Mouse (Mus musculus) adrenal gland, postnatal 36 days (tissue): ENCODE results near the gene Apbb1. TPM values are rescaled to one million over a fixed set of nuclear protein-coding genes. Genes with fewer than 3 reads are reported as not detected.

Experiments used
- DNase-seq, 2 experiments: peaks; one replicate each; pipeline ENCODE4 v3.0.0; 2021; ENCODE audit warnings: mixed read lengths in 1 of 2
- long read RNA-seq, 2 experiments: library from polyadenylated mRNA; stranded (forward); transcript quantifications; one replicate each; pipeline ENCODE4 v2.0.0; 2021; ENCODE audit warnings: borderline sequencing depth in 2 of 2
- total RNA-seq, 2 experiments: library from RNA; stranded (reverse); gene quantifications; 2 replicates each; pipeline ENCODE4 v1.2.3; 2021

Apbb1 gene
- 10 to 100 TPM; 11.4 to 11.5 TPM for total RNA-seq
- long read RNA-seq, experiment 1, partial matches to known transcripts, result 3 of 13 reads
- long read RNA-seq, experiment 1, other reads (novel, unspliced or antisense), result 7 of 13 reads
- long read RNA-seq, experiment 2, partial matches to known transcripts, result 1 of 14 reads
- long read RNA-seq, experiment 2, other reads (novel, unspliced or antisense), result 9 of 14 reads

DNA sequence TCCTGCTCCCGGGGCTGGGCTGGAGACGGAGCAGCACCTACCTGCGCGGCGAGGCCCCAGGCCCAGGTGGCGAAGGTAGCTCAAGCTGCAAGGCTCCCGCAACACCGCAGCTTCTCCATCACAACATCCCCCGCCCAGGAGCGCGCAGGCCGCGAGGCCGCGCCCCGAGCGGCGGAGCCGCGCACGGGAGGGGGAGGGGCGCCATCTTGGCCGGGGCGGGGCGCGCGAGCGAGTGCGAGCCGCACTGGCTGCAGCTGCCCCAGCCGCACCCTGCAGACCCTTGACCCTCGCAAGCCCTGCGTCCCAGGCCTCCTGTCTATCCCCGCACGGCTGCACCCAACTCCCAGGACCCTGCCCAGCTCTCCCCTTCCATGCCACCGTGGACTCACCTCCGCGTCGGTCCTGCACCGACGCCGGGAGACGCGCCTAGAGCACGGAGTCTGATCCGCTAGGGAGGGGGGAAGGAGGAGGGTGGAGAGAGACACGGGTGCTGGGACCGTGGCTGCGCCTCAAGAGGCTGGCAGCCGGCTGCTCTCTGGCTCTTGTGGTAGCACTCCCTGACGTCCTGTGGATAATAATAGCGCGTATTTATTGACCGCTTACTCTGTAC is at the start of gene Apbb1:
Gene Apbb1 (minus strand): TSS at position 560 of the 610 bp plus-strand sequence.
- DNase-seq, result peak; percentile 70 to 84

DNA sequence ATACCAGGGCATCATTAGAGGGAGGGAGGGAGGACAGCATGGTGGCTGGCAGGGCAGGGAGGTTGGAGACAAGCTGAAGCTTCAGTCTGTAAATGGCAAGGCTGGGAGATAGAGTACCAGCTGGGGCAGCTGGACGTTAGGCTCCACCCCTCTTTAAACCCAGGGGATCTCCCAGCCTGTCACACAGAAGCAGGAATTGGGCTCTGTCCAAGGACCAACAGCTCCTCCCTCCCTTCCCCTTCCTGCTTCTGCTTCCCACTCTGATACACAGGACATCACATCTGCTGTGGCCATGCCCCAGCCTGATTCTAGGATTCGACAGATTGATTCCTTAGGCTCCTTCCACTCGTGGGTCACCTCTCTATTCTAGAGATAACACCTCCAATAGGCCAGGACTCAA is 47.2 kb upstream of the Apbb1 start:
- DNase-seq, result peak; percentile 62 to 77

DNA sequence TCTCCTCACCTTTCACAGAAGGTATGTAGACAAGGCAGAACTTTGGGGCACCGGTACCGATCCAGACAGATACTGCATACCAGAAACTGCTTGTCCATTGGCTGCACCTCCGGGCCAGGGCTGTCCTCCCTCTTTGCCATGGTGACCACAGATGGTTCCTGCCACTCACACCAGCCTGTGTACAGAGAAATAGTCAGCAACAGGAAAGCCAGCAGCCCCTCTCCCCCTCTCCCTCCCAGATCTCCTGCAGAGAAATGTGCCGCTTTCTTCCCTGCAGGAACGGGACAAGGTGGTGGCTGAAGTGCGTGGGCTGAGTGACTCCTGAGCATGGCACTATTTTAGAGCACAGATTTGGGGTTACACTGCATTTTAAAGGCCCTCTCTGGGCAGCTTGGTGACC is 43.9 kb upstream of the Apbb1 start:
- DNase-seq, result no peak

DNA sequence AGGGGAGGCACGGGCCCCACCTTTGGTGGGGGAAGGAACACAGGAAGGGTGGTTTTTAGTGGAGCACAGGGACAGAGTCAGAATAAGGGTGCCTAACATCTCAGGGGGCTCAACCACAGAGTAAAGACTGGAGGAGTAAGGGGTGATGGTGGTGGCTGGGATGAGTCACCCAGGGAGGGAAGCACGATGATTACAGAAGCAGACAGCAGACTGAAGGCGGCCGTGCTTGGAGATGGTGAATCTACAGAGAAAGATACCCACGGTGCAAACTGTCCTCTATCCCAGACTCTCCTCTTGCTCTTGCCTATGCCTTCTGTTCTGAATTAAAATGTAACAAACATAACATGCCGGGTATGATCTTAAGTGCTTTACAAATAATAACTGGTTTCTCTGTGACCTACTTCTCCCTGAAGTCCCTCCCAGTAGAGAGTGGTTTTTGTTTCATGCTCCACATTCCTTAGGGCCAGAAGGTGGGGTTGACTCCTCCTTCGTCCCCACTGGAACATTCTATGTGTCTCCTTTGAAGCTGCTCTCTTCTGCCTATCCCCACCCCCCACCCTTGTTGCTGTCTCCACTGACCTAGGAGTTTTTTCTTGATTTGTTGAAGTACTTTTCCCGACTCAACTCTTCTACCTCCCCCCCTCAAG is 40.3 kb upstream of the Apbb1 start:
- DNase-seq, result no peak

DNA sequence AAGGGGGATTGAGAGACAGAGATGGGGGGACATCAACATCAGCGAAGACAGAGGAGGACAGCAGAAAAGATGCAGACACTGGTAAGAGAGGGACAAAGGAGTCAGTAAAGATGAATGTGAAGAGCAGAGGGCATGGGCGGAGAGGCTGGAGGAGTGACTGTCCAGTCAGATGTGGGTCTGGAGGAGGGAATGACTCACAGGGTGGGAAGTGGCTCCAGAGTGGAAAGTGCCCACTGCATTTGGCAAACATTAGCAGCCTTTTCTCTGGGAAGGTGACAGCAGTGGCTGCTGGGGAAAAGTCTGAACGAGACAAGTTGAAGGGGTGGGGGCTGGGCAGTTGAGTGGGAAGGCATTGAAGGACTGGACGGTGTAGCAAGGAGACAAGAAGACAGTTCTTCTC is 39.6 kb upstream of the Apbb1 start:
- DNase-seq, result no peak

DNA sequence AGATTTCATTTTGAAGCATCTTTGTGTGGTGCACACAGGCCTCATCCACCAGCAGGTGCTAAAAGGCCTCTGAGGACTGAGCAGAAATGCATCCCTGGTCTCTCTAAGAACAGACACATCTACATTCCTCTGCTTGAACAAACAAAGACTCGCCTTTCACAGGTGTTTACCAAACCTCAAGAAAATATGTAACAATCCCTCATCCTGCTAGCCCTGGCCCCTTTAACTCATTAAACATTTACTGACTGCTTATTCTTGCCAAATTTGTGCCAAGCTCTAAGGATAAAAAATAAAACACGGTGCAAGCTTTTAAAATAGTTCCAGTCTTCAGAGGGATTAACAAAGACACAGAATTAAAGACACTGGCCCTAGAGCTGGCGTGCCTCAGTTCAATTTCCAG is 38.2 kb upstream of the Apbb1 start:
- no peak for DNase-seq

DNA sequence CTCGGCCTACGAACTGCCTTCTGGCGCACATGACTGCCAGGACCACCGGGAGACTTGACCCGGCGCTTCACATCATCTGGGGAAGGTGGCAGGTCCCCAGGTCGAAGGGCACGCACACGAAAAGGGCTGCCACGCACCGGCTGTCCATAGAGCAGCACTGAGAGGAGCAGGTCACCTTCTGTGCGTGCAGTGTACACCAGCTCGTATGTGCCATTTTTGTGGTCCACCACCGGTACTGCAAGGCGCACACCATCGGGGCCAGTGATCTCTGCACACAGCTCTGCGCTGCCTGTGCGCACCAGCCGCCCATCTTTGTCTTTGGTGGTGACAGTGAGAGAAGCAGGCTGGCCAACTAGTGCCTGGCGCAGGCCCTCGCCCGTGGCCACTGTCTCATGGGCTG is 36.4 kb upstream of the Apbb1 start:
- DNase-seq, result no peak

DNA sequence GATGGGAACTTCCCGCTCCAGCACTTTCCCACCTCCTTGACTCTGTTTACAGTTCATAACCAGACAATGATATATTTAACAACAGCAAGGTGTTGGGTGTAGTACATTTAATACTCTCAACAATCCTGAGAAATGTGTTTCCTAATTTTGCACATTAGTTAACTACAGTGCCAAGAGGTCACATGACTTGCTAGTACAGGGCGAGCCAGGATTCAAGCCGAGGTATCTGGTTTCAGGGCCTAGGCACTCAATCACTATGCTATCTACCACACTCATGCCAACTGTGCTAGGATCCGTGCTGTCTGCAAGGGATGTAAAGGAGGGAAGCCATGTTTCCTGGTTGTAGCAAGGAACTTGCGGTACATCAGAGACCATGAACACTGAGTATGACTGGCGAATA is 35.1 kb upstream of the Apbb1 start:
- DNase-seq, result no peak

DNA sequence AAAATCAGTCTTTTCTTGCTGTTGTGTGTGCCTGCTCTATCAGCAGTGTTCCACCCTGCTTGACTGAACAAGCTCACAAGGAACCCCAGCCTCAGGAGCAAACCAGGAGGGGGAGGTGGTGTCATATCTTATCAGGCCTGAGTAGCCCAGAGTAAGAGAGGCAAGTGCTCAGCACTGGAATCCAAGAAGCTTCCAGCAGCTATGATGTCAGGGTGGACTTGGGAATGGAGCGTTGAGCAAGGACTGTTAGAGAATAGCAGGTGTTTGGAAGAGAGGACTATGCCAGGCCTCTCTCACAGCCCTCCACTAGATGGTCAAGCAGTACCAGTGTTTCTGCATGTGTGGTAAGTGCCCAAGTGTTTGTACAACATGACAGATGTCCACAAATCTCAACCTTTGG is 34.3 kb upstream of the Apbb1 start:
- no peak for DNase-seq

DNA sequence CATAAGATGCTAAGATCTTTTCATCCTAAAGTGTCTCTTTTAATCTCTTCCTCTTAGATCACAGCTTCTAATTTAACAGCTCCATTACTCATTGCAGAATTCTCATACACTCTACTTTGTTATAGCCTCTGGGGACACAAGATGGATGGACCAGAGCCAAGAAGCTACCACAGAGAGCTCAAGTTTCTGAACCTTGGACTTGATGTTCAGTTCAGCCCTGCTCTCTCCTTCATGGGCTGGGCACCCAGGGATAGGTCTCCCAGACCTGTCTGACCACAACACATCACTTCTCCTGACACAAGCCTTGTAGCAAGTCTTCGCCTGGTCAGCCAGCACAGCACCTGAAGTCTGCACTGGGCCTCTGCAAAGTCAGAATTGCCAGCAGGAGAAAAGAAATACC is 32.9 kb upstream of the Apbb1 start:
- DNase-seq, result no peak

DNA sequence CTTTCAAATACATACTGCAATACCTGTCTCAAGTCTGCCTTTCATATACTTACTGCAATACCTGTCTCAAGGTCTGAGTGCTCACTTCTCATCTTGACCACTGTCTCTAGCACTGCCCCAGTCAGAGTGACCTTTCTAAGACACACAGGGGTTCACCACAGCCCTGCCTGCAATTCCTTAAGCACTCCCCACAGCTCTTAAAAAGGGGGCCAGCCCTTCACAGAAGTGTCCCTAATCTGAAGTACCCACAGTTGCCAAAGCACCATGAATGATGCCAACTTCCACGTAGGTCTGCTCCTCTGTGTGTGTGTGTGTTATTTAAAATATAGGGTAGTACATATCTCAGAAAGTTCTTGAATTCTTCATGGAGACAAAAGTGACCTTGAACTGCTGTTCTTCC is 30.3 kb upstream of the Apbb1 start:
- no peak for DNase-seq

DNA sequence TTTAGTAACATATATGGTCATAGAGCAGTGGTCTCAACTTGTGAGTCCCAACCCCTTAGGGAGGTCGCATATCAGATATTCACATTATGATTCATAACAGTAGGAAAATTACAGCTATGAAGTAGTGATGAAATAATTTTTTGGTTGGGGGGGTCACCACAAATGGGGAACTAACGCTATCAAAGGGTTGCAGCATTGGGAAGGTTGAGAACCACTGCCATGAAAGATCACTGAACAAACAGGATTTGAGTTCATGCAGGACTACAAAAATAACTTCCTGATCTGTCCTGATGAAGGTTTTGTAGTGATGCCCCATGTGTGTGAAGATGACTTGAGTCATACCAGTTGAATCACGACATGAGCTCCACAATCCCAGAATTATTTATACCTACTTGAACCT is 27.0 kb upstream of the Apbb1 start:
- DNase-seq, result no peak

DNA sequence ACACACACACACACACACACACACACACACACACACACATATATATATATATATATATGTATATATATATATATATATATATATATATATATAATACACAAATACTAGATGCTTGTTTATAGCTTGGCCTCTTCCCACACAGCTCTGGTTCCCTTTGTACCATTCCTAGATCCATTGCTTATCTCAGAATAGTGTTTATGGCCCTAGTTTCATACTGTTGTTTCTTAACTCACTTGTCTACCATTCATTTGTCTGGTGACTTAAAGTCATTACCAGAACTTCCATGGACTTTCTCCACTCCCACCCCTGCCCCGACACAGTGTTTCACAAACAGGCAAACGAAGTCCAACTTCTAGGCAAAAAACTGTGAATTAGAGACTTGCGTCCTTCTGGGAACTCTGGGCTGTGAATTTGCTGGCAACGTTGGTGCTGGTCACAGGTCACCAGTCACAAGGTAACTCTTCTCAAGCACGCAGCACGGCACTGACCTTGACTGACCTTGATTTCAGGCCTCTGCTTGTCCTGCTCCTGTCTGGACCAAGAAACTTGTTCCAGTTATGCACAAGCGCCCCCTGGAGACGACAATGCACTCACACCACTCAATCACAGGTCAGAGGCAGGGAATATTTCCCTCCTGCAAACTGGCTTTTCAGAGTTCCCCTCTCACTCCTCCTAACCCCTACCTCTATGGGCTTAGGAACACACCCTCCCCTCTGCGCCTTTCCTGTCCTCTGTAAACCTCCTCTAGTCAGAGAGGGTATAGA is 21.6 kb upstream of the Apbb1 start:
- peak; percentile 77 to 83 for DNase-seq

DNA sequence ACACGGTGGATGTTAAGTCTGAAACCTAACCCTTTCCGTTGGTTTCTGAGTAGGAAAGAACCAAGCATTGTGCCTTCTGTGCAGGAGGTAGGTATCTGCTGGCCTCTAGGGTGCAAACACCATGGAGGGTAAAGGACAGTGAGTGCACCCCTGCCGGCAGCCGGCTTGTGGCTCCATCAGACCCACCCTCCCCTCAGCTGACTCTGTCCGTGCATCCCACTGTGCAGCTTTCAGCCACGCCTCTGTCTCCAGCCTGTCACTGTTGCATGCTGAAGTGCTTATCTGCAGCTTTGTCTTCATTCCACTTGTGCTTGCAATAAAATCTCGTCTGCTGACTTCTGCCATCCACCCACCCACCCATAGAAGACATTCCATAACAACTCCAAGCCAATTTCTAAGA is 8.6 kb upstream of the Apbb1 start:
- DNase-seq, result no peak

DNA sequence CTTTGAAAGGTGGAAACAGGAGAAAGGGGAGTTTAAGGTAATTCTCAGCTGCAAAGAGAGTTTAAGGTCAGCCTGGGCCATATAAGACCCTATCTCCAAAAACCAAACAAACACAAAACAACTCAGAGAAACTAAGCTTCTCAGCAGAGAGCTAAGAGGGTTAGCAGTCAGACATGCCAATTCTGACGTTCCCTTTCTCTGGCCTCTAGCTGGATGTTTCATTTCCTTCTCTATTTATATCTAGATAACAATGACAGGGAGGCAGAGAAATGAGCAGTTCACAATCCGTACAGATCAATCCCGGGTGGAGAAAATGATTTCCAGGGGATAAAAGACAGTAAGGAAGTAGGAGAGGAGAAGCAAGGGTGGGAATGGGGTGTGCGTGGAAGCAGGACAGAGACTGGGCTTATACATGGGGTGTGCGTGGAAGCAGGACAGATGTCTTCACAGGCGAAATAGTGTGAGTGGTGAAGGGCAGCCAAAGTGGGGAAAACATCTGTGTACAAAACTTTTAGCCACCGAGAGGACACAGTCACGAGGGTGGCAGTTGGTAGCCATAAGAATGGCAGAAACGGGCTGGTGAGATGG is 7.0 kb upstream of the Apbb1 start:
- no peak for DNase-seq

DNA sequence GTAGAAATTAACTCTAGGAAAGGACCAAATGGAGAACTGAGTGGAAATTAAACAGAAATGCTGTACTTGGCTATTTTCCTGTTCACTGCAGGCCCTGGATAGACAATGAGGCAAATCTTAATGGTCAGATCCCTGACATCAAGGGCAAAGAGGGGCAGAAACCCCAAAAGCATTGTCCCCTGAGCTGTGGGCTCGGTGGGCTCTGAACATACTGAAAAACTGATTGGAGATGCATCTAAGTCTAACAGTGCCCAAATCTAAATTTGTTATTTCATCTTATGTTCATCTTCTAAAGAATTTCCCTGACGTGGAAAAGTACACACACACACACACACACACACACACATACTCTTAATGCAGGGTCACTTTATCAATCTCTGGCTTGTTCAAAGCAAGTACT is 506 bp upstream of the Apbb1 start:
- DNase-seq, result no peak

DNA sequence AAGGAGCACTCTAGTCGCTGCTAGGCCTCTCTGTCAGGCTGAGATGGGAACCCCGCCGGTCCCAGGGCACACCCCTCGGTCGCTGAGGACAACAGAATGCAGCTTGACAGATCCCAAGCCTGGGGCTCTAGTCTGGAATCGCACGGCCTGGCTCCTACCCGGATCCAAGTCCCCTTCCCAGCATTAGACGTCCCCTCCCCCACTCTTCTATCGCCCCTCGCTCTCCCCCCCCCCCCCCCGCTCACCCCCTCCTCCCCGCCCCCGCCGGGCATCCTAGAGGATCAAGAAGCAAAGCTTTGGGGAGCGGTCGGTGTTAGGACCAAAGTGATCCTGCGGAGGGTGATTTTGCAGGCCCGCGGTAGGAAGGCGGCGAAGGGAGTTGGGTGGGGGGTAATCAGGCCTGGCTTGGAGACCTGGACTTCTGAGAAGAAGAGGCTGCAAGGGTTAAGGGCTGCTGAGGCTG is 795 bp downstream of the Apbb1 start:
- peak in 1 of 2 experiments; percentile 25 for DNase-seq

DNA sequence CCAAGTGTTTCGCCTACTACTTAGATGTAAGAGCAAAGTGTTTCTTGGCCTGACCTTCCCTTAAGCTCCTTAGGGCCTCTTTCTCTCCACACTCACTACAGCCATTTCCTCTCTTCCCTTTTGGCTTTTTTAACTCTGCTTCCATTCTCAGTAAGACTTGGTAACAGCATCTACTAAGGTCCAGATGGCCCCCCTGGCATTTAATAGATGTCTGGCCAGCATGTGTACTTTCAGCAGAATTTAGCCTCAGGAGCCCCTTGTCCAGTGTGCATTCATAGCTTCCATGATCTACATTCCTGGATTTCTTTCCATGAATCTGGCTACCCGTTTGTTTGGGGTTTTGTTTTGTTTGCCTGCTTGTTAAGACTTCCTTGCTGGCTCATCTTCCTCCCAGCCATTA is 3.0 kb downstream of the Apbb1 start:
- no peak for DNase-seq

DNA sequence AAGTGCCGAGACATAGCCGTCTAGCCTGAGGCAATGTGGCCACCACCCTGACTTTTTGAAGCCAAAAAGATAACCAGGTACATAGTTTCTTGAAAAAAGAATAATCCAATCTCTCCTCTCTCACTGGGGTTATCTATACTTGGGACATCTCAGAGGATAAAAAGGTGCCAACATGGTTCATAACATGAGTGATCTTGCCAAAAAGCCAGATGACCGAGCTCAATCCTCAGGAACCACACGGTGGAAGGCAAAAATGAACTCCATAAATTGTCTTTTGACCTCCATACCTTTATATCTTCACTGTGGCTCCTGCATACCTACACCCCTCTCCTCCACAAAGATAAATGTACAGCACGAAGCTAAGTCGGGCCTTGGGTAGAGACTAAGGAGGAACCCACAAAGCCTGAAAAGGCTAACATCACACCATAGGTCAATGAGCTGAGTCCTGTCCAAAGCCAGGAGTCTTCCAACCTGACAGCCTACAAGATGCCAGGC is 4.0 kb downstream of the Apbb1 start:
- no peak for DNase-seq

DNA sequence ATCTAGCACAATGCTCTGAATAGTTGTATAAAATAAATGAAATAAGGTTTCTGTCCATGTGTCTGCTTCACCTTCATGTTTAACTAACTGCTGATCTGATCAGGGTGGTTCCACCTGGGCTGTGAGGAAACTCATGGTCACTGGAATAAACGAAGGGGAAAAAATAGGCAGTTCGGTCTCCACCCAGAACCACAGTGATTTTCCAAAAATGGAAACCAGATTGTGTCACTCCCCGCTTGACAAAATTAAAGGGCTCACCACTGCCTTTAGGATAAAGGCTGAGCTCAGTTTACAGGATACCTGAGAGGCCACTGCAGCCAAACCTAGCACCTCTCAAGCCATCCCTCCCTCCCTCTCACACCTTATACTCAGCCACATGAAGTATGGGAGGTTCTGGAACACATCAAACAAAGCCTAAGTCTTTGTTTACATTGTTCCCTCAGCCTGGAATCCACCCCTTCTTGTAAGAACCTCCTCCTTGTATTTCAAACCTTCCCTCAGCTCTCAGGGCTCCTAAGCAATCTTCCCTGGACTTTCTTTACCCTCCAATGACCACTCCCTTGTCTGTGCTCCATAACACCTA is 5.2 kb downstream of the Apbb1 start:
- no peak for DNase-seq

DNA sequence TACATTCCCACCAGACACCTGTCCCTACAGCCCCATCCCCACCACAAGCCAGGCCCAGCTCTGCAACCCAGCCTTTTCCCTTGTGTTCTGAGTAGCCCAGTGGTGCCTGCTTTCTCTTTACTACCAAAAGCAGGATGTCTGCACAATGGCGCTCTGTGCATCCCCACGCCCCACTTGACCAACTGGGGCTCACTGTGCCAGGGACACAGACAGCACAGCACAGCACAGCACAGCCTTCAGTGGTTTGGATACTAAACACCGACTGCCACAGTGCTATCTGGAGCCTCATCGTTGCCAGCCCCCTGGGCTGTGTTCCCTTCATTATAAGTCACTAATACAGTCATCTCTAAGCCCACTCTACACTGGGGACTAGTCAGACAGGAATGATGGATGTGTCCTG is 6.9 kb downstream of the Apbb1 start:
- no peak for DNase-seq

DNA sequence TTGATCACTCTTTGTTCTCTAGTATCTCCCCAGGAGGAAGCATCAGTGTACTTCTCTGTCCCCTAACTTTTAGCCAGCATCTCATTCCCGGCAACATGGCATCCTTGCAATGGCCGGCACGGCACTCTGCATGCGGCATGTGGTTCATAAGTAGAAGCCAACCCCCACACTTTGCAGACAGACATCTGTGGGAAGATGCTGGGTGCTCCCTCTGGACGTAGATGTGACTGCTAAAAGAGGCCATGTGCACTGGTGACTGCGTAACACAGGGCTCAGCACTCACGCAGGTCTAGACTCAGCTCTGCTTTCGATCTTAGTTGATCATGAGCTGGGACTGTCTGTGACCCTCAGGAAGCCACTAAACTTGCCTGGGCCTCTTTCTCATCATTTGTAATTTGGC is 8.5 kb downstream of the Apbb1 start:
- DNase-seq, result no peak
